Mouse (Mus musculus): ENCODE measurements around the gene Thra. TPM values are rescaled to one million over a fixed set of nuclear protein-coding genes. Genes with fewer than 3 reads are reported as not detected.

Gene Thra
- polyA plus RNA-seq, 1 experiment from 2014 or later = 32.0 TPM

DNA sequence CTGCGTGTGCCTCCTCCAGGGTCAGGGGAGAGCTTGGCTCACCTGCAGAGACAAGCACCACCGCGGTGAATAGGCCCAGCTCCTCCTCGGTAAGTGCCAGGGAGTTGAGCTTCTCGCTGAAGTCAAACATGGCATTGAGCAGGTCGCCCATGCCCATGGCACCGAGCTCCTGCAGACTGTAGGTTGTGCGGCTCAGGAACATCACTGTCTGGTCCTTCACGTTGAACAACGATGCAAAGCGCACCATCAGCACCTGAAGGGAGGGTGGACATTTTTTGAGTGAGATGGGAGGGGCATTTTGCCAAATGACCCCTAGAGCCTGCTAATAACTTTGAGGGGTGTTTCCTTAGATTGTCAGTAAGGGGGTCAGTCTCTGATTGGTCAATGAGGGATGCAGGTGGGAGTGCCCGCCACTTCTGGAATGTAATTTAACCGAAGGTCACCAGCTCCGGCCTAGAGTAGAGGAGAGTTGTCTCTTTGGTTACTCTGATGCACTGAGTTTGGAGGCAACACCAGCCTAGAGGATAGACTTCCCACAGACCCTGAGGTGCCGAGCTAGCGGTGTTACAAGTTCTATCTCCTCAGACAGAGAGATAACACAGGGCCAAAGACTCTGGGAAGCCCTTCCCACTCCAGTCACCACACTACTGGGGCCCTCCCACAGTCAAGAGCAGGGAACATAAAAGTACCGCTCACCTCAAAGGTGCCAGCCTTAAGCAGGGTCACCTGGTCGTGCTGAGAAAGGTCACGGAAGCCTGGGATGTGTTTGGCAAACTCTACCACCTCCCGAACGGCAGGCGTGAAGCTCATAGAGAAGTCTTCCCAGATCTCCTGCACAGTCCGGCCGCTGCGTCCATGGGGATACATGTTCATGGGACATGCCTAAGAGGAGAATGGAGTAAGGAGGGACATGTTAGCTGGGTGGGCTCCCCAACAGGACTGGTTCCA is 28.8 kb downstream of the Thra start:
- no peak overlapping the region for H3K9ac ChIP-seq (ENCODE audit: low read length)
- H3K4me1 ChIP-seq (ENCODE audit: control insufficient read depth, insufficient read depth, low read length) = peaks cover 33% of the 10 kb centered on the region
- H3K4me2 ChIP-seq (ENCODE audit: low read depth) = no peak overlapping the region
- H3K27me3 ChIP-seq (ENCODE audit: control insufficient read depth, insufficient read depth, low read length) = no peaks in the 10 kb centered on the region
- 88% methylated on average over 25 of the region's 25 CpGs for WGBS
- no peaks in the 10 kb centered on the region; the same call in 1 of the 2 replicates for H3K36me3 ChIP-seq (ENCODE audit: control insufficient read depth, insufficient read depth, low read length)
- DNase-seq (ENCODE audit: low spot score) (no peak), ATAC-seq (ENCODE audit: insufficient read depth, low FRiP score, low TSS enrichment) (no peak)
- H3K27ac ChIP-seq (ENCODE audit: low read depth, low read length) = no peak overlapping the region
- no peak overlapping the region for H3K4me3 ChIP-seq (ENCODE audit: low read depth, low read length)
- H3K9me3 ChIP-seq (ENCODE audit: control insufficient read depth, low read length) = no peaks in the 10 kb centered on the region

- Histone ChIP-seq H3K36me3 (ENCODE audit: control insufficient read depth, insufficient read depth, low read length) (no peaks in the 10 kb centered on the region), H3K4me1 (ENCODE audit: control insufficient read depth, insufficient read depth, low read length) (peaks cover 42% of the 10 kb centered on the region), H3K4me3 (ENCODE audit: low read depth, low read length) (no peak overlapping the region), H3K4me2 (ENCODE audit: low read depth) (no peak overlapping the region), H3K27me3 (ENCODE audit: control insufficient read depth, insufficient read depth, low read length) (no peaks in the 10 kb centered on the region), H3K27ac (ENCODE audit: low read depth, low read length) (no peak overlapping the region), H3K9ac (ENCODE audit: low read length) (no peak overlapping the region), H3K9me3 (ENCODE audit: control insufficient read depth, low read length) (no peaks in the 10 kb centered on the region)
- no peak for ATAC-seq (ENCODE audit: insufficient read depth, low FRiP score, low TSS enrichment)
- DNase-seq (ENCODE audit: low spot score) = no peak
- 97% methylated on average over 26 of the region's 26 CpGs for WGBS
Measured at GRCm38 (mm10) chr11:98770096-98770975, 29.9 kb downstream of the Thra start.

DNA sequence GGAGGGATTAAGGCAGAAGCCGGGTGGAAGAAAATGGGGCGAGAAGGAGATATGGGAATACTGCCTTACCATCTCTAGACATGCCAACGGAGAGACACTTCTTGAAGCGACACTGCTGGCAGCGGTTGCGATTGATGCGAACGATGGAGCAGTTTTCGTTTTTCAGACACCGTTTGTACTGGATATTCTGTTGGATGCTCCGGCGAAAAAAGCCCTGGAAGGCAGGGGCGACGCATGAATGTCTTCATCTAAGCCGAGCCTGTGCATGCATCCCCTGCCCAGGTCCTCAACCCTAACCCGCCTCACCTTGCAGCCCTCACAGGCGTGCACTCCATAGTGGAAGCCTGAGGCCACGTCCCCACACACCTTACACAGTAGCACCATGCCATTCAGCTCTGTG is 30.7 kb downstream of the Thra start:
- ATAC-seq (ENCODE audit: insufficient read depth, low FRiP score, low TSS enrichment) (no peak), DNase-seq (ENCODE audit: low spot score) (no peak)
- Histone ChIP-seq H3K4me3 (ENCODE audit: low read depth, low read length) (no peak overlapping the region), H3K4me1 (ENCODE audit: control insufficient read depth, insufficient read depth, low read length) (peaks cover 46% of the 10 kb centered on the region), H3K4me2 (ENCODE audit: low read depth) (no peak overlapping the region), H3K27ac (ENCODE audit: low read depth, low read length) (no peak overlapping the region), H3K36me3 (ENCODE audit: control insufficient read depth, insufficient read depth, low read length) (no peaks in the 10 kb centered on the region), H3K9me3 (ENCODE audit: control insufficient read depth, low read length) (no peaks in the 10 kb centered on the region), H3K9ac (ENCODE audit: low read length) (no peak overlapping the region), H3K27me3 (ENCODE audit: control insufficient read depth, insufficient read depth, low read length) (no peaks in the 10 kb centered on the region)
- WGBS = 94% methylated on average over 18 of the region's 18 CpGs

DNA sequence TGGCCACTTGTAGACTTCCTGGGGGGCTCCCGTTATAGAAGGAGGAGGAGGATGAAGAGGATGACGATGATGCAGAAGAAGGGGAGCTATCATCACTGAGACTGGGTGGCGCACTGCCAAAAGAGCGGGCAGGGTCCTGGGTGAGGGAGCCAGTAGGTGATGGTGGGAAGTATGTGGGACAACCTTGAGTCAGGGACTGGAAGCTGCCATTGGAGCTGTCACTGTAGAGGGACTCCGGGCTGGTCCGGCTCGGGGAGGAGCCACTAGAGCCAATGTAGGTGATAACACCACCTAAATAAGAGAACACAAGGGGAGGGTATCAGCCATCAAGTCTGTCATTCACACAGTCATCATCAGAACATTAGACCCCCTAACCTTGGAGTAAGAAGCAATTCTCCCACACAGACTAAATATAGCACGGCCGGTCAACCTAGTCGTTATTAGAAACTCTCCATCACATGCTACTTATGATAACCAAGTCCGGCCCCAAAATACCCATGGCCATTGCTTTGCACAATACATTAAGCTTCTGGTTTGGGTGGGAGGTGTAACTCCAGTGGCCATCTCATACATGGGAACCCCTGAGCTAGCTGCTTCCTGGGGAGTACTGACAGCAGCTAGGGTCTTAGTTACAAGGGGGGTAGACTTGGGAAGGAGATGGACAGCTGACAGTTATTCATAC is 31.5 kb downstream of the Thra start:
- no peak for ATAC-seq (ENCODE audit: insufficient read depth, low FRiP score, low TSS enrichment)
- DNase-seq (ENCODE audit: low spot score) = no peak
- Histone ChIP-seq H3K9ac (ENCODE audit: low read length) (no peak overlapping the region), H3K27me3 (ENCODE audit: control insufficient read depth, insufficient read depth, low read length) (no peaks in the 10 kb centered on the region), H3K4me1 (ENCODE audit: control insufficient read depth, insufficient read depth, low read length) (peaks cover 44% of the 10 kb centered on the region), H3K27ac (ENCODE audit: low read depth, low read length) (no peak overlapping the region), H3K4me3 (ENCODE audit: low read depth, low read length) (no peak overlapping the region), H3K4me2 (ENCODE audit: low read depth) (no peak overlapping the region), H3K36me3 (ENCODE audit: control insufficient read depth, insufficient read depth, low read length) (no peaks in the 10 kb centered on the region), H3K9me3 (ENCODE audit: control insufficient read depth, low read length) (no peaks in the 10 kb centered on the region)
- WGBS = 94% methylated on average over 11 of the region's 11 CpGs

DNA sequence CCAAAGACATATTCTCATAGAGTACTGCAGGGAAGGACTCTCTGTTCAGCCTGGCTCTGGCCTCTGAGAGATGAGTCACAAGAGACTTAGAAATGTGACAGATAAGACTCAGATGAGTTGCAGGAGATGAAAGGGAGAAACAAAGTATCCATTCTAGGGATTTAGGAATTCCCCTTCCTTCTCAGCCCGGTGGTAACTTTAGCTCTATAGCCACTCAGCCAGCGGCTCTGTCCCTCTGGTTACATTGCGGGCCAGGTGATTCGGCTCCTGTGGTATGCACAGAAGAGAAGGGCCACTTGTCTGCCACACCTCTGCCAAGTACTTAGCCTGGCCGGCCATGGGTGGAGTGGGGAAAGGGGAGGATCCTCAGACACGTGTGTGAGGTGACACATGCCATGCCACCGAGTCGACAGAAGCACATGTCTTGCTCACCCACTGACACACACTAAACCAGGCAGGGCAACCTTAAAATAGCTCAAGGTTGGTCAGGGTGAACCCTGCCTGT is 32.3 kb downstream of the Thra start:
- Histone ChIP-seq H3K36me3 (ENCODE audit: control insufficient read depth, insufficient read depth, low read length) (no peaks in the 10 kb centered on the region), H3K9ac (ENCODE audit: low read length) (no peak overlapping the region), H3K4me3 (ENCODE audit: low read depth, low read length) (no peak overlapping the region), H3K9me3 (ENCODE audit: control insufficient read depth, low read length) (no peaks in the 10 kb centered on the region), H3K27me3 (ENCODE audit: control insufficient read depth, insufficient read depth, low read length) (no peaks in the 10 kb centered on the region), H3K4me2 (ENCODE audit: low read depth) (no peak overlapping the region), H3K4me1 (ENCODE audit: control insufficient read depth, insufficient read depth, low read length) (peaks cover 37% of the 10 kb centered on the region), H3K27ac (ENCODE audit: low read depth, low read length) (no peak overlapping the region)
- WGBS = 85% methylated on average over 8 of the region's 8 CpGs
- no peak for DNase-seq (ENCODE audit: low spot score)
- no peak for ATAC-seq (ENCODE audit: insufficient read depth, low FRiP score, low TSS enrichment)

DNA sequence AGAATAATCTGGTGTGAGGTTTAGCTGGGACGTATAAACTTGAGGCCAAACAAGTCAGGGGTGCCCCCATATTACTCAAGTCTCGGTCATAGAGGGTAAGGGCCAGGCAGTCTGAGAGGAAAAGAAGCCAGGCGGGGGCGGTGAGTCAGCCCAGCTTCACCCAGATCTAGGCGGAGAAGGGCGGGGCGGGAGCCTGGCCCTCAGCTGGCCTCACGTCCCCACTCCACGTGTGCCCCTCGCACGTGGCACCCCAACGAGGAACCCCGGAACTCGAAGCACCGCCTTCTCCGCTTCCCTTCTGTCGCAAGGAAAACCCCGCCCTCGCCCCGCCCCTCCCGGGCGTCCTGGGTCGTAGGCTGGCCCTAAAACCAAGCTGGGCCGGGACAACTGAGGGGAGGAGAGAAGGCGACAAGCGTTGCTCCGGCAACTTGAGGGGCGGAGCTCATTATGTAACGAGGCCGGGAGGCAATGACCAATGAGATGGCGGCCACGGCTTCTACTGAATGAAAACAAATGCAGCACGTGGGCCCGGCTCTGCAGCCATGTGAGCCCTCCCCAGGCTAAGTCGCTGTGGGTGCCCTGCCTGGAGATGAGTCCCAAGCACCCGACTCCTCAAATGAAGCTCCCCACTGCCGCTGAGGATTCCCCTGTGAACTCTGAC is 33.3 kb downstream of the Thra start:
- peak overlapping the region; percentile 40; the same call in 1 of the 2 replicates for H3K9ac ChIP-seq (ENCODE audit: low read length)
- WGBS = 1% methylated on average over 37 of the region's 37 CpGs

DNA sequence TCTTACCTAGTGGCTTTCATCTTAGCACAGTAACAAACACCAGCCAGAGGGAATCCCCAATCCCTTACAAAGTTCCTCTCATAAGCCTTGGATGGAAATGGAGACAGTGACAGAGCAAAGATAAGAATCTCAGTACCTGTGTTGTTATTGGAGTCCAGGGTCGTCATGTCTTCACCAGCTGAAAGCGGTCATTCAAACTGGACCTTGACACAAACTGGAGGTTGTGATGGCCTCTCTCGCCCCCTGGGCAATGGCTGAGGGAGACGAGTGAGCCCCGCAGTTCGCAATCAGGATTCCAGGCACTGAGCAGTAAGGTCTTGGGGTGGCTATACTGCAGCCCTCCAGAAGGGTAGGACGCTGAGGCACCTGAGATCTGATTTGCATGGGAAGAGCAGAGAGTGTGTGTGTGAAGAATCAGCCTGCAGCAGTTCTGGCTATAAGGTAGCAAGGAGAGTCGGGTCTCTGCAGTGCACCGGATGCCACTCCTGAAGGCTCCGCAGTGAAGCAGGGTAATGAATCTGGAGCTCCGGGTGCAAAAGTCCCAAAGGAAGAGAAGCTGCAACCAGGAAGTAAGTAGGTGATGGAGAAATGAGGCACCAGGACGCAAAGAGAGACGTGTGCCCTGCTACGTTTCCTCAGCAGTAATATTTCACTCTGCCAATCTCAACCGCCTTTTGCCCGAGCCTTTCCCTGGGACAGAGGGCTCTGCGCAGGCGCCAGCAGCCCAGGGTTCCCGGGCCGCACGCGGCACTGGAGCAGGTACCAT is 34.3 kb downstream of the Thra start, which contains the start of gene Nr1d1:
TSS of gene Nr1d1 (minus strand) at position 752 of the 766 bp plus-strand sequence.
- Histone ChIP-seq H3K4me1 (ENCODE audit: control insufficient read depth, insufficient read depth, low read length) (peaks cover 28% of the 10 kb centered on the region), H3K27ac (ENCODE audit: low read depth, low read length) (0 out of 2 replicates have a peak within 1 kb of the TSS, but pooled peaks have one; percentile 9), H3K9ac (ENCODE audit: low read length) (0 out of 2 replicates have a peak within 1 kb of the TSS, but pooled peaks have one; percentile 40), H3K4me2 (ENCODE audit: low read depth) (peak within 1 kb of the TSS; percentile 69), H3K9me3 (ENCODE audit: control insufficient read depth, low read length) (no peaks in the 10 kb centered on the region), H3K4me3 (ENCODE audit: low read depth, low read length) (peak within 1 kb of the TSS; percentile 30), H3K27me3 (ENCODE audit: control insufficient read depth, insufficient read depth, low read length) (no peaks in the 10 kb centered on the region), H3K36me3 (ENCODE audit: control insufficient read depth, insufficient read depth, low read length) (no peaks in the 10 kb centered on the region)
- WGBS = under 1% methylated on average over 22 of the region's 22 CpGs
- DNase-seq (ENCODE audit: low spot score) (no peak), ATAC-seq (ENCODE audit: insufficient read depth, low FRiP score, low TSS enrichment) (no peak)

More for the DNA sequence above, 33.3 kb downstream of the Thra start:
- no peak overlapping the region for H3K27ac ChIP-seq (ENCODE audit: low read depth, low read length)
- H3K4me1 ChIP-seq (ENCODE audit: control insufficient read depth, insufficient read depth, low read length) = peaks cover 28% of the 10 kb centered on the region
- peak overlapping the region; percentile 30 for H3K4me3 ChIP-seq (ENCODE audit: low read depth, low read length)
- peak overlapping the region; percentile 69 for H3K4me2 ChIP-seq (ENCODE audit: low read depth)
- H3K36me3 ChIP-seq (ENCODE audit: control insufficient read depth, insufficient read depth, low read length) = no peaks in the 10 kb centered on the region
- DNase-seq (ENCODE audit: low spot score) (peak; percentile 92), ATAC-seq (ENCODE audit: insufficient read depth, low FRiP score, low TSS enrichment) (peak; percentile 78)
- no peaks in the 10 kb centered on the region for H3K27me3 ChIP-seq (ENCODE audit: control insufficient read depth, insufficient read depth, low read length)
- H3K9me3 ChIP-seq (ENCODE audit: control insufficient read depth, low read length) = no peaks in the 10 kb centered on the region
